Mouse (Mus musculus): ENCODE results near the gene Man1b1. TPM values are rescaled to one million over a fixed set of nuclear protein-coding genes. Genes with fewer than 3 reads are reported as not detected.

Man1b1 gene
- polyA plus RNA-seq, 1 experiment from 2014 or later = 30.2 TPM

DNA sequence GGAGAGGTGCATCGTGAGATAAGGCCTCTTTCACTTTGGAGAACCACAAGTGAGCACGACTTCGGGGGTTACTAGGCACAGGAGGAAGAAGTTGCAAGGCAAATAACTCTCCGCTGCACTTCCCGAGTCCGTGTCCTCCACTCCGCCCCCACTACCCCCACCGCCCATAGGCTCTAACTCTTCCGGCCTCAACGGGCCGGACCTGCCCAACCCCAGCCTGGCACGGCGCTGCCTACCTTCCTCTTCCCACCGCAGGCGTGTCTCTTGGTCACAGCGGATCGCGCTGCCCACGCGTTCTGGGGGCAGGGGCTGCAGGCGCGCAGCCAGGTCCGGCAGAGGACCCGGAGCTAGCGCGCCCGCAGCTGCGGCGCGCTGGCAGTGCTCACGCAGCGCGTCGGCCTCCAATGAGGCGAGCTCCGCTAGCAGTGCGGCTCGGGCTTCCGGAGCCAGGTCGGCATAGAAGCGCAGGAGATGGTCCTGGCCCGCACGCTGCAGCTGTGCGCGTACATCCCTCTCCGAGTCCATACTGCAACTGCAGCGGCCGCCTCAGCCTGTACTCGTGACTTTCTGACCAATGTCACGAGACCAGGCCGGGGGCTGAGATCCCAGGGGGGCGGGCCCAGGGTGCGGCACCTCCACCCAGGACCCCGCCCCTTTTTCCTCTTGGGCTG is 33.1 kb downstream of the Man1b1 start, which contains the start of gene Uap1l1:
Uap1l1 (minus strand) TSS at position 592 of the 671 bp plus-strand sequence.
- WGBS = under 1% methylated on average over 54 of the region's 54 CpGs
- peak; percentile 85 for ATAC-seq (replicated peaks; ENCODE audit: insufficient number of reproducible peaks, insufficient read depth, low FRiP score, low read depth)

DNA sequence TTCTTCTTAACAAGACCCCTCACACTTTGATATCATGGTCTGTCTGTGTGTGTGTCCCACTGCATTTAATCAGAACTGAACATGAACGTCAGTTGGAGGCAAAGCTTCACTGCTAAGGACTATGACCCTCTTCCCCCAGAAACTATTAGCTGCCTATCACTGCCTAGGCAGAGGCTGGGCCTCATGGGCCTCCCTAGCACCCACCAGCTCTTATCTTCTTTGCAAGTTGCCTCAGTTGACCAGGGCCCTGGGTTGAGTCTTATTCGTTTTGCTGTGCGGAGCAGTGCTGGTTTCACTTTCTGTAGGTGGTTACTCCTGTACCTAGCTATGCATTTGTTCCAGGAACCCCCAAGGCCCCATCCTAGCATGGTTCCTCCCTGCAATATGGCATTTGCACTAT is 37.9 kb downstream of the Man1b1 start:
- no peak overlapping the region for H3K4me2 ChIP-seq
- WGBS = 79% methylated on average over 3 of the region's 3 CpGs
- H3K4me3 ChIP-seq = no peak overlapping the region
- H3K9me3 ChIP-seq (replicated peaks) = no peaks in the 10 kb centered on the region
- no peak overlapping the region for H3K27ac ChIP-seq
- H3K4me1 ChIP-seq (replicated peaks) = peaks cover 29% of the 10 kb centered on the region
- peaks cover 24% of the 10 kb centered on the region for H3K27me3 ChIP-seq
- H3K36me3 ChIP-seq = no peaks in the 10 kb centered on the region; the same call in 1 of the 2 replicates
- ATAC-seq (replicated peaks; ENCODE audit: insufficient number of reproducible peaks, insufficient read depth, low FRiP score, low read depth) = no peak
- H3K9ac ChIP-seq = no peak overlapping the region

More for the DNA sequence above, 33.1 kb downstream of the Man1b1 start, which contains the start of gene Uap1l1:
- Histone ChIP-seq H3K4me3 (peak within 1 kb of the TSS; percentile 62), H3K9ac (peak within 1 kb of the TSS; percentile 72), H3K27me3 (peaks cover 25% of the 10 kb centered on the region), H3K36me3 (peaks cover 3% of the 10 kb centered on the region; the same call in 1 of the 2 replicates), H3K27ac (peak within 1 kb of the TSS; percentile 32), H3K9me3 (replicated peaks) (no peaks in the 10 kb centered on the region), H3K4me2 (peak within 1 kb of the TSS; percentile 91), H3K4me1 (replicated peaks) (peaks cover 9% of the 10 kb centered on the region)

DNA sequence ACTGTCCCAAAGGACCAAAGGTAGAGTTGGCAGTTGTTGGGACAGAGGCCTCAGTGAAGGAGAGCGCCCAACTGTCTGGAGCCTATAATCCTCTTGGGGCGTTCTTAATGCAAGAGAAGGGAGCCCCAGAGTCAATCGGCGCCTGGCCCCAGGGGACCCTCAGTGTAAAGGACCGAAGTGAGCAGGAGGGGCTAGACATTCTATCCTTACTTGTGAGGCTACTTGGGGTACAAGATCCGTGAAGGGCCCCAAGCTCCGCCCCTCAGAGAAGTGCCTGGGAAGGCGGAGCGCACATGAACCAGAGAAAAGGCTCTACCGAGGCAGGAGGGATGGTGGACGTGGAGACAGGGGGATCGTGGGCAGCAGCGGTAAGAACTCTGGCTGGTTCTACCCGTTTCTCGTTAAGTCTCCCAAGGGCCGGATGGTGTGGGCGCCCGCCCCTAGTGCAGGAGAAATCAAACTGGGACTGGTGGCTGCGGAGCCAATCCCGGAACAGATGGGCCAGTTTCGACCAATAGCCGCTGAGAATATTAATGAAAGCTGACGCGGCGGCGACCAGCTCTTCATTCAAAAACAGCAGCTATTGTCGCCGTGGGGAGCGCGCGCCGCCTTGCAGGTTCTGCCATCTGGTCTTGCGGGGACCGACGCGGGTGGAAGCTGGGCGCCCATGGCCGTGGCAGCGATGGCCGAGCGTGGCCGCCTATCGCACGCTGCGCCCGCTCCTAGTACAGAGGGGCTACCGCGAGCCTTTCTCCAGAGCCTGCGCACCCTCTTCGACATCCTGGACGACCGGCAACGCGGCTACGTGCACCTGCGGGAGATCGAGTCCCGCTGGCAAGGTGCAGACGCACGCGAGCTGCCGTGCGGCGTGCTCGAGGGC is 39.9 kb downstream of the Man1b1 start, which contains the start of gene Sapcd2:
Sapcd2 (plus strand) TSS at position 558 of the 880 bp plus-strand sequence.
- ATAC-seq (replicated peaks; ENCODE audit: insufficient number of reproducible peaks, insufficient read depth, low FRiP score, low read depth) = peak; percentile 81
- Histone ChIP-seq H3K4me1 (replicated peaks) (peaks cover 24% of the 10 kb centered on the region), H3K4me3 (peak within 1 kb of the TSS; percentile 84), H3K27ac (peak within 1 kb of the TSS; percentile 82), H3K36me3 (peaks cover 12% of the 10 kb centered on the region), H3K9me3 (replicated peaks) (no peaks in the 10 kb centered on the region), H3K27me3 (peaks cover 14% of the 10 kb centered on the region), H3K9ac (peak within 1 kb of the TSS; percentile 74), H3K4me2 (peak within 1 kb of the TSS; percentile 99)
- 1% methylated on average over 65 of the region's 65 CpGs for WGBS

DNA sequence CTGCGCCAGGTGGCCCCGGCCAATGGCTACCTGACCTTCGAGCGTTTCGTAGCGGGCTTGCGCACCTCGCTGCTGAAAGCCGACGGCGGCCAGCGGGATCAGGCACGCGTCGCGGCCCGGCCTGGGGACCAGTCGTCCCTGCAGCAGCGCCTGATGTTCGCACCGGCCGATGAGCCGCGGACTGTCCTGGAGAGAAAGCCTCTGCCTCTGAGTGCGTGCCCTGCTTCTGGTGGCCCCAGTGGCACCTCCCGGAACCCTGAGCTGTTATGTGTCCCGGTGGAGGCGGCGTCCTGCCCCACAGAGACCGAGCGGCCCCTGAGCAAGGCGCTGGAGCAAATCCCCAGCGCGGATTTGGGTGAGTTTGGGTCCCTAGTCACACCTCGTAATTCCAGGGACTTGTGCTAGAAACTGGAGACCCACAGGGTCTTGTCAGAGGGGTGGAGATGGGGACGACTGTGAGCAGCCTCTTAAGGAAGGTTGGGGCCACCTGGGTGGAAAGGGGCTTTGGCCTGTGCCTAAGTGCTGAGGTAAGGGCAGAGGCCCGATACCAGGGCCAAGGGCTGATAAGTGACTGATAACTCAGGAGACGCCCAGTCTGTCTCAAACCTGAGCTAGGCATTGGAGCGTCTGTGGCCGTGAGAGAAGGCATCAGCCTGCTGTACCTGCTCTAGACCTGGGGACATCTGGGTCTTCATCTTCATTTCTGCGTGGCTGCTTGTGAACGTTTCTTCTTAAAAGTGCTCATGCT is 40.7 kb downstream of the Man1b1 start:
- H3K27ac ChIP-seq = no peak overlapping the region
- 2% methylated on average over 42 of the region's 42 CpGs for WGBS
- H3K4me3 ChIP-seq = peak overlapping the region; percentile 84
- H3K9ac ChIP-seq = peak overlapping the region; percentile 65
- peak overlapping the region; percentile 99 for H3K4me2 ChIP-seq
- peaks cover 10% of the 10 kb centered on the region for H3K27me3 ChIP-seq
- H3K4me1 ChIP-seq (replicated peaks) = peaks cover 24% of the 10 kb centered on the region
- H3K9me3 ChIP-seq (replicated peaks) = no peaks in the 10 kb centered on the region
- H3K36me3 ChIP-seq = peaks cover 12% of the 10 kb centered on the region
- no peak for ATAC-seq (replicated peaks; ENCODE audit: insufficient number of reproducible peaks, insufficient read depth, low FRiP score, low read depth)

DNA sequence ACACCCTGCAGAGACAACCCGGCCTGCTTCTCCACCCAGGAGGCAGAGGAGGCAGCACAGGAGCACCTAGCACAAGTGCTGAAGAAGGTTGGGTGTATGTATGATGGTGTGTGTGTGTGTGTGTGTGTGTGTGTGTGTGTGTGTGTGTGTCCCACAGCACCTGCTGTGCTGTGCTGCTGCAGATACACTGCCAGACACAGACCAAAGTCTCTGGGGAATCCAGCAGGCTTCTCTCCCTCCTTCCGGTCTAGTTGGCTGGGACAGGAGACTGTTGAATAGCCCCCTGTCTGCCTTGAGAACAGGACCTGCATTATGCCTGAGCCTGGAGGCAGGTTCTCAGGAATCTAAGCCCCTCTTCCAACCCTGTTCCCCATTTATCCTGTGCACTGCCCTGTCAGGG is 41.3 kb downstream of the Man1b1 start:
- Histone ChIP-seq H3K9ac (peak overlapping the region; percentile 65), H3K27me3 (peaks cover 9% of the 10 kb centered on the region), H3K4me2 (peak overlapping the region; percentile 99), H3K4me3 (peak overlapping the region; percentile 84), H3K27ac (no peak overlapping the region), H3K4me1 (replicated peaks) (peaks cover 24% of the 10 kb centered on the region), H3K36me3 (peaks cover 12% of the 10 kb centered on the region), H3K9me3 (replicated peaks) (no peaks in the 10 kb centered on the region)
- WGBS = 61% methylated on average over 2 of the region's 2 CpGs
- ATAC-seq (replicated peaks; ENCODE audit: insufficient number of reproducible peaks, insufficient read depth, low FRiP score, low read depth) = no peak

DNA sequence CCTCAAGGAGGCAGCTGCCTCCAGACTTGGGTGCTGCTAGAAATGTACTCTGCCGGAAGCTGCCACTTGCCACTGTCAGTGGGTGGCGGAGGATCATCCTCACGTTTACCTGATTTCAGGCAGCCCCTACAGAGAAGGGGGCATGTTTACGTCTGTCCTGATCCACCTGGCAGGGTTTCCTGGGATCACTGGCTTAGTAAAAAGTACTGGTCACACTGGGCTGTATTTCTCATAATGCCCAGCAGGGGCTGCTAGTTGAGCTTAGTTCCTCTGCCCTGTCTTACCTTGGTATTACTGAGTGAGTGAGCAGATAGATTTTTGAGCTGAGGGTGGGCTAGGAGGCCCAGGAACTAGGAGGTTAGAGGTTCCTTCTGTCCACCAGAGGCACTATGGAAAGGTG is 44.5 kb downstream of the Man1b1 start:
- H3K4me2 ChIP-seq = no peak overlapping the region
- H3K9ac ChIP-seq = no peak overlapping the region
- 0 out of 2 replicates have a peak, but pooled peaks cover 4% of the 10 kb centered on the region for H3K27me3 ChIP-seq
- no peak for ATAC-seq (replicated peaks; ENCODE audit: insufficient number of reproducible peaks, insufficient read depth, low FRiP score, low read depth)
- H3K4me1 ChIP-seq (replicated peaks) = peaks cover 20% of the 10 kb centered on the region
- no peak overlapping the region for H3K4me3 ChIP-seq
- WGBS = 57% methylated on average over 4 of the region's 4 CpGs
- H3K9me3 ChIP-seq (replicated peaks) = no peaks in the 10 kb centered on the region
- H3K27ac ChIP-seq = no peak overlapping the region
- H3K36me3 ChIP-seq = peaks cover 12% of the 10 kb centered on the region

DNA sequence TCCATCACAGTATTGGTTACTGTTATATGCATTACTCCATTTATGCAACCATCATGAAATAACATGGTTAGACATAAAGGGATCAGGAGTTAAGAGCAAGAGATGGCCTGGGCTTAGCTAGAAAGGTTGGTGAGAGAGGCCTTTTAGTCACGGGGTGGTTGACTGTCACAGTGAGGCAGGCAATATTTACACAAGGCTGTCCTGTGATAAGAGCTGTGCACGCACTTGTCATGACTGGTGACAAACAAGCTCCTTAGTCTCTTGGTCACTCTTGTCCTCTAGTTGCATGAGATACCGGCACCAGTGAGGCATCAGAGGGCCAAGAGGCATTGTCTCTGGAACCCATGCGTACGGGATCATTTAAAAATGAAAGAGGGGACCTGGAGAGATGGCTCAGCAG is 52.4 kb downstream of the Man1b1 start:
- no peak for ATAC-seq (replicated peaks; ENCODE audit: insufficient number of reproducible peaks, insufficient read depth, low FRiP score, low read depth)
- Histone ChIP-seq H3K4me1 (replicated peaks) (no peaks in the 10 kb centered on the region), H3K27me3 (peaks cover 10% of the 10 kb centered on the region; the same call in 1 of the 2 replicates), H3K4me2 (no peak overlapping the region), H3K9me3 (replicated peaks) (no peaks in the 10 kb centered on the region), H3K36me3 (no peaks in the 10 kb centered on the region), H3K27ac (no peak overlapping the region), H3K4me3 (no peak overlapping the region), H3K9ac (no peak overlapping the region)
- 52% methylated on average over 5 of the region's 5 CpGs for WGBS

DNA sequence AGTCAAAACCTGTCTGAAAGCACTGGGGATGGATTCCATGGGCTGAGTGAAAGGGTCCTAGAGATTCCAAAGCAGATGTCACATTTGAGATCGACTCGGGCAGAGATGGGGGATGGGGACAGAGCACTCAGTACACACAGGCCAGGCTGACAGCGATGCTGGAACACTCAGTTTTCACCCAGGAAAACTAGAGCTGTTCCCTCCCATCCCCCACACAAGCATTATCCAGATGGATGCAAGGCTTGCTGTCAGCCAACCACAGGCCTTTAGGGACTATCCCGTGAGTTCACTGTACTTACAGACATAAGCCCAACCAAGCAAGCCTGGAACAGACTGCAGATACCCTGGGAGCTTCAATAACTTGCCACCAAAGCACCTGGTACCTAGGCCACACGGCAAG is 59.1 kb downstream of the Man1b1 start:
- H3K4me1 ChIP-seq (replicated peaks) = peaks cover 17% of the 10 kb centered on the region
- WGBS = 58% methylated on average over 5 of the region's 5 CpGs
- H3K27ac ChIP-seq = no peak overlapping the region
- H3K9ac ChIP-seq = no peak overlapping the region
- H3K36me3 ChIP-seq = no peaks in the 10 kb centered on the region
- no peak for ATAC-seq (replicated peaks; ENCODE audit: insufficient number of reproducible peaks, insufficient read depth, low FRiP score, low read depth)
- H3K4me3 ChIP-seq = no peak overlapping the region
- H3K4me2 ChIP-seq = no peak overlapping the region
- H3K9me3 ChIP-seq (replicated peaks) = no peaks in the 10 kb centered on the region
- peaks cover 37% of the 10 kb centered on the region for H3K27me3 ChIP-seq

DNA sequence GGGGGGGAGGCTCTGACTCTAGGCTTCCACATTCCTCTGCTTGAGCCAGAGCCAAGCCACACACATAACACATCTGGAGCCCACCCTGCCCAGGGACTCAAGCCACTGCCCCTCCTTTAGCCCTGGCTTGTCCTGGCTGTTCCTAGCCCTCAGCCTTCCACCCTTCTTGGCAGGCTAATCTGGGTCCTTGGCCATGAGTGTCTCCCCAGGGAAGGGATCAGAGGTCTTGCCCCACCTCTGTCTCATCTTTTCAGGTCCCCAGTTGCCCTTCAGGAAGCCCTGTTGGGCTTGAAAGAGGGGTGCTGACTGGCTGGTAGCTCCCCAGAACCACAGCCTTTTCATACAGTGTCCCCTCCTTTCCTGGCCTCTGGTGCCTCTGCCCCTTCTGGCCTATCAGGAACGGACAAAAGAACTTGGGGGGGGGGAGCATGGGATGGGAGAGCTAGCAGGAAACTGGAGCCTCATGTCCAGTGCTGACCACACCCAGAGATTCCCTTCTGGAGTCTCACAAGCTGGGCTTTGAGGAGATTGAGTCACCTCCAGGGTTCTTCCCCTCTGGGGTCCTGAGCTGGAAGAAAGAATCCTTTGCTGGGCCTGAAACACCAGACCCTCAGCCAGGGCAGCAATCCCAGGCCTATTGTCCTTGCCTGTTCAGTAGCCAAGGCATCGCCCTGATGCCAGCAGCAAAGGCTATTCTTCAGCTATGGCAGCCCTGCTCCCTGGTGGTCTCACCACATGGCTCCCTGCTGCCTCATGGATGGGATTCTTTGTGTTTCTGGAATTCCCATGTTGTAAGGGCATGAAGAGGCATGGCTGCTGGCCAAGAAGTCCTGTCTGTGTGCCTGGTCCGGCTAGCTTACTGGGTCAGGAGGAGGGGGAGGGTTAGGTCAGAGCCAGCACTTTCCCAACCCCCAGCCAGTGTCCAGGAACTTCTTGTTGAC is 62.4 kb downstream of the Man1b1 start:
- no peak overlapping the region for H3K27ac ChIP-seq
- 28% methylated on average over 3 of the region's 3 CpGs for WGBS
- H3K4me2 ChIP-seq = no peak overlapping the region
- H3K36me3 ChIP-seq = no peaks in the 10 kb centered on the region
- H3K4me3 ChIP-seq = no peak overlapping the region
- H3K27me3 ChIP-seq = peaks cover 65% of the 10 kb centered on the region
- ATAC-seq (replicated peaks; ENCODE audit: insufficient number of reproducible peaks, insufficient read depth, low FRiP score, low read depth) = no peak; the same call in 1 of the 2 replicates
- H3K9me3 ChIP-seq (replicated peaks) = no peaks in the 10 kb centered on the region
- H3K9ac ChIP-seq = no peak overlapping the region
- H3K4me1 ChIP-seq (replicated peaks) = peaks cover 20% of the 10 kb centered on the region
